ENCODE assay signal across 9 mouse cellular contexts in the genomic region with DNA sequence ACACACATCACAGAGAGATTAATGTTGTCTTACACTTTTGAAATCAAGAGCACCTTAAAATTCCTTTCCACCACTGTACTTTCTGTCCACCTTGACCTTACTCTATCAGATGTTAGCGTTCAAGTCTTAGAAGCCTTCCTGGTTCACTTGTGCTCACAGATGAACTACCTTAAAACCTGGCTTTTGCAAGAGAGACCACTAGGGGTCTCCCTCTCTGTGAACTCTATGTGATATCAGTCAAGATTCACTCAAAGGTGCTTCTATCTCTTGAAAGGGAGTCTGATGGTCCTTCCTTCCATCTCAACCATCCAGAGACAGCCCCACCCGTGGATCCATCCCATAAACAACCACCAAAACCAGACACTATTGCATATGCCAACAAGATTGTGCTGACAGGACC.
A peak's percentile ranks its signal among the peaks of the same experiment; 100 is the strongest.
DNase-seq lines count a peak whose midpoint lies in the region; ATAC-seq lines count a peak whose summit lies in the region.
"Had no signal": no experiment of that assay in that cellular context is flagged by ENCODE, and none has a peak within 500 bp of the region (broad histone marks: within the 10 kb centered on the region; RNA-seq: fewer than 3 reads in every experiment).

No protein-coding gene starts in this region.

- no peak overlapping the region for H3K4me3 ChIP-seq in hindbrain, embryonic 14.5 days (replicated peaks; ENCODE audit: low read length)
- no peak overlapping the region for H3K4me3 ChIP-seq in hindbrain, embryonic 16.5 days (ENCODE audit: low read length)
- H3K4me3 ChIP-seq: erythroblast, embryonic 14.5 days; limb, embryonic 12.5 days had no signal

- no peak overlapping the region for H3K27ac ChIP-seq in hindbrain, embryonic 14.5 days
- H3K27ac ChIP-seq in hindbrain, embryonic 16.5 days (ENCODE audit: low read depth, low read length), result no peak overlapping the region
- H3K27ac ChIP-seq: limb, embryonic 12.5 days had no signal

- no peak overlapping the region for H3K9ac ChIP-seq in hindbrain, embryonic 14.5 days
- H3K9ac ChIP-seq in hindbrain, embryonic 16.5 days (ENCODE audit: low read depth, low read length), result no peak overlapping the region
- H3K9ac ChIP-seq: limb, embryonic 12.5 days had no signal

- DNase-seq in hindbrain, embryonic 14.5 days (ENCODE audit: low spot score), result peak; percentile 46
- peak; percentile 31 for DNase-seq in thymus, postnatal 0 days (ENCODE audit: low spot score)
- DNase-seq in thymus, postnatal 25 days, result no peak
- peak; percentile 20 for DNase-seq in c-Kit-positive CD71-positive TER-119-positive erythroid progenitor cells, embryonic 14.5 days (ENCODE audit: low spot score)
- peak; percentile 9 for DNase-seq in splenic B cell, adult 2 months (ENCODE audit: low read depth, low spot score)
- DNase-seq in yolk sac, embryonic 10.5 days (ENCODE audit: low spot score), result no peak

- no peak overlapping the region for H3K4me2 ChIP-seq in hindbrain, embryonic 14.5 days (replicated peaks)
- no peak overlapping the region for H3K4me2 ChIP-seq in hindbrain, embryonic 16.5 days (ENCODE audit: low read length)
- H3K4me2 ChIP-seq: limb, embryonic 12.5 days had no signal

- no peak for ATAC-seq in hindbrain, embryonic 14.5 days (ENCODE audit: low FRiP score)
- ATAC-seq in hindbrain, embryonic 16.5 days, result no peak

- WGBS in hindbrain, embryonic 14.5 days, result 61% methylated on average over 2 of the region's 2 CpGs
- WGBS in hindbrain, embryonic 16.5 days, result 54% methylated on average over 2 of the region's 2 CpGs

- H3K36me3 ChIP-seq in hindbrain, embryonic 14.5 days (replicated peaks; ENCODE audit: control insufficient read depth, insufficient read depth), result no peaks in the 10 kb centered on the region
- no peaks in the 10 kb centered on the region for H3K36me3 ChIP-seq in hindbrain, embryonic 16.5 days (ENCODE audit: control insufficient read depth, insufficient read depth, low read length)
- no peaks in the 10 kb centered on the region for H3K36me3 ChIP-seq in splenic B cell, adult 2 months (ENCODE audit: control insufficient read depth, insufficient read depth, low read length, poor library complexity, severe bottlenecking)
- H3K36me3 ChIP-seq: limb, embryonic 12.5 days had no signal

- no peaks in the 10 kb centered on the region for H3K9me3 ChIP-seq in hindbrain, embryonic 14.5 days (ENCODE audit: control insufficient read depth, low read length)
- H3K9me3 ChIP-seq in hindbrain, embryonic 16.5 days (ENCODE audit: control insufficient read depth, low read length), result no peaks in the 10 kb centered on the region
- H3K9me3 ChIP-seq: limb, embryonic 12.5 days had no signal

- H3K4me1 ChIP-seq in hindbrain, embryonic 14.5 days (replicated peaks; ENCODE audit: control insufficient read depth, insufficient read depth, low read length), result no peaks in the 10 kb centered on the region
- H3K4me1 ChIP-seq in hindbrain, embryonic 16.5 days (ENCODE audit: control insufficient read depth, insufficient read depth, low read depth, low read length), result no peaks in the 10 kb centered on the region
- H3K4me1 ChIP-seq: limb, embryonic 12.5 days had no signal

- no peaks in the 10 kb centered on the region for H3K27me3 ChIP-seq in hindbrain, embryonic 14.5 days (ENCODE audit: control insufficient read depth, insufficient read depth, low read length)
- no peaks in the 10 kb centered on the region for H3K27me3 ChIP-seq in hindbrain, embryonic 16.5 days (replicated peaks; ENCODE audit: control insufficient read depth, insufficient read depth, low read length)
- no peaks in the 10 kb centered on the region for H3K27me3 ChIP-seq in splenic B cell, adult 2 months (ENCODE audit: control insufficient read depth, insufficient read depth, low read length, poor library complexity, severe bottlenecking)
- H3K27me3 ChIP-seq: limb, embryonic 12.5 days had no signal

Comparison
In these comparisons a context has a peak if more than half of its experiments do, and no peak if none do; other contexts are left out.
1. DNase-seq: peak in hindbrain, embryonic 14.5 days (single experiment), thymus, postnatal 0 days (single experiment), c-Kit-positive CD71-positive TER-119-positive erythroid progenitor cells, embryonic 14.5 days (single experiment) and splenic B cell, adult 2 months (single experiment); none in thymus, postnatal 25 days (single experiment) and yolk sac, embryonic 10.5 days (single experiment).